ENCODE assay signal across 28 mouse cellular contexts in the genomic region with DNA sequence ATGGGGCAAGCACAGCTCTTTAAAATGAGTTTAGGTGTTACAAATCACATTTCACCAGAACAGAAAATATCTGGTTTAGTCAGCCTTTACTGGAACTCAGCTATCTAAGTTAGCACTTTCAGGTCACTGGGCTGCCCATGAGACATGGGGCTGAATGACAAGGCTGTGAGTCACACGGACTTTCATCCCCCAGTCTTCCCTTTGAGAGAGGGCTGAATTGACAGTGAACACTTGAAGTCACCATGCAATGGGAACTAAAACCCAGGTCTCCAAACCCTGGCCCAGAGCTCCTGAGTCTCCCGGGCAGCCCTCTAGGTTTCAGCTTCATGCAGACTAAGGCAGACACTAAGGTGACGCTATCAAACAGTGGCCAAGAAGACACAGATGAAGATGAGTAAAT.
DNase-seq lines count a peak whose midpoint lies in the region; ATAC-seq lines count a peak whose summit lies in the region.
"Had no signal": no experiment of that assay in that cellular context is flagged by ENCODE, and none has a peak within 500 bp of the region (broad histone marks: within the 10 kb centered on the region; RNA-seq: fewer than 3 reads in every experiment).

No protein-coding gene starts in this region.

- 88% methylated on average over 3 of the region's 3 CpGs for WGBS in midbrain, embryonic 10.5 days
- WGBS in midbrain, embryonic 14.5 days = 85% methylated on average over 3 of the region's 3 CpGs
- WGBS in intestine, embryonic 15.5 days = 81% methylated on average over 3 of the region's 3 CpGs
- 87% methylated on average over 3 of the region's 3 CpGs for WGBS in limb, embryonic 10.5 days

- H3K27ac ChIP-seq in midbrain, embryonic 10.5 days (replicated peaks) = 0 out of 2 replicates have a peak overlapping the region, but pooled peaks have one; percentile 46
- H3K27ac ChIP-seq in midbrain, embryonic 14.5 days (replicated peaks; ENCODE audit: low read depth, low read length) = no peak overlapping the region
- no peak overlapping the region for H3K27ac ChIP-seq in intestine, embryonic 15.5 days
- no peak overlapping the region for H3K27ac ChIP-seq in limb, embryonic 10.5 days
- H3K27ac ChIP-seq: embryonic facial prominence, embryonic 13.5 days; forebrain, embryonic 12.5 days; hindbrain, embryonic 14.5 days; layer of hippocampus, adult 2 months; limb, embryonic 13.5 days; midbrain, embryonic 13.5 days had no signal

- no peaks in the 10 kb centered on the region for H3K9me3 ChIP-seq in midbrain, embryonic 10.5 days (replicated peaks)
- no peaks in the 10 kb centered on the region for H3K9me3 ChIP-seq in midbrain, embryonic 14.5 days (ENCODE audit: control insufficient read depth, low read length)
- H3K9me3 ChIP-seq in intestine, embryonic 15.5 days = no peaks in the 10 kb centered on the region
- H3K9me3 ChIP-seq in limb, embryonic 10.5 days (replicated peaks) = no peaks in the 10 kb centered on the region
- H3K9me3 ChIP-seq: embryonic facial prominence, embryonic 13.5 days; forebrain, embryonic 12.5 days; heart, embryonic 12.5 days; limb, embryonic 13.5 days; megakaryocyte, embryonic 14.5 days; midbrain, embryonic 13.5 days had no signal

- no peak overlapping the region for H3K4me2 ChIP-seq in midbrain, embryonic 14.5 days (ENCODE audit: low read length)
- H3K4me2 ChIP-seq in intestine, embryonic 15.5 days (replicated peaks) = no peak overlapping the region
- H3K4me2 ChIP-seq: embryonic facial prominence, embryonic 13.5 days; forebrain, embryonic 12.5 days; heart, embryonic 12.5 days; hindbrain, embryonic 14.5 days; limb, embryonic 13.5 days; liver, embryonic 11.5 days; midbrain, embryonic 13.5 days had no signal

- ATAC-seq in midbrain, embryonic 14.5 days (ENCODE audit: low FRiP score, low TSS enrichment) = no peak
- peak; percentile 74 for ATAC-seq in intestine, embryonic 15.5 days
- ATAC-seq: CD4-positive, CD25-positive, alpha-beta regulatory T cell, adult 4 months; forebrain, postnatal 0 days; midbrain, embryonic 13.5 days had no signal

- no peak overlapping the region for H3K9ac ChIP-seq in midbrain, embryonic 14.5 days (replicated peaks; ENCODE audit: low read length)
- H3K9ac ChIP-seq in intestine, embryonic 15.5 days = no peak overlapping the region
- H3K9ac ChIP-seq: embryonic facial prominence, embryonic 13.5 days; forebrain, embryonic 12.5 days; forebrain, postnatal 0 days; heart, embryonic 12.5 days; hindbrain, embryonic 14.5 days; limb, embryonic 13.5 days; midbrain, embryonic 13.5 days had no signal

- H3K4me1 ChIP-seq in midbrain, embryonic 10.5 days = peaks cover 54% of the 10 kb centered on the region
- peaks cover 10% of the 10 kb centered on the region for H3K4me1 ChIP-seq in midbrain, embryonic 14.5 days (ENCODE audit: control insufficient read depth, insufficient read depth, low read length)
- peaks cover 14% of the 10 kb centered on the region for H3K4me1 ChIP-seq in intestine, embryonic 15.5 days (replicated peaks)
- peaks cover 27% of the 10 kb centered on the region for H3K4me1 ChIP-seq in limb, embryonic 10.5 days
- H3K4me1 ChIP-seq: embryonic facial prominence, embryonic 13.5 days had no signal

- no peaks in the 10 kb centered on the region for H3K36me3 ChIP-seq in midbrain, embryonic 10.5 days
- H3K36me3 ChIP-seq in midbrain, embryonic 14.5 days (ENCODE audit: control insufficient read depth, insufficient read depth, low read length) = no peaks in the 10 kb centered on the region
- H3K36me3 ChIP-seq in intestine, embryonic 15.5 days = no peaks in the 10 kb centered on the region
- no peaks in the 10 kb centered on the region for H3K36me3 ChIP-seq in limb, embryonic 10.5 days
- H3K36me3 ChIP-seq: embryonic facial prominence, embryonic 13.5 days; forebrain, embryonic 12.5 days; heart, embryonic 12.5 days; limb, embryonic 13.5 days; midbrain, embryonic 13.5 days had no signal

- no peak overlapping the region for H3K4me3 ChIP-seq in midbrain, embryonic 10.5 days
- no peak overlapping the region for H3K4me3 ChIP-seq in midbrain, embryonic 14.5 days (replicated peaks; ENCODE audit: low read depth, low read length)
- no peak overlapping the region for H3K4me3 ChIP-seq in intestine, embryonic 15.5 days (replicated peaks)
- H3K4me3 ChIP-seq in limb, embryonic 10.5 days = no peak overlapping the region
- H3K4me3 ChIP-seq: embryonic facial prominence, embryonic 13.5 days; erythroblast, embryonic 14.5 days; forebrain, embryonic 12.5 days; heart, embryonic 12.5 days; layer of hippocampus, adult 2 months; limb, embryonic 13.5 days; megakaryocyte, embryonic 14.5 days; midbrain, embryonic 13.5 days had no signal

- DNase-seq in adrenal gland, adult 2 months = peak; percentile 52
- DNase-seq in adrenal gland, adult 18-20 months (ENCODE audit: low spot score in 2 of 2) = no peak
- no peak for DNase-seq in midbrain, embryonic 10.5 days (ENCODE audit: low spot score)
- no peak for DNase-seq in midbrain, embryonic 14.5 days
- no peak for DNase-seq in left cerebral cortex, adult 18-20 months (ENCODE audit: low spot score in 2 of 2)
- no peak for DNase-seq in limb, embryonic 10.5 days (ENCODE audit: low spot score)
- DNase-seq: cerebellum, adult 11-12 months; cerebellum, postnatal 10 days; forebrain, postnatal 0 days; gastrocnemius, postnatal 14 days; heart, postnatal 4 days; kidney, adult 2 months; kidney, postnatal 36 days; lung, postnatal 4 days; thymus, adult 2 months; thymus, postnatal 36 days had no signal

- 0 out of 2 replicates have a peak, but pooled peaks cover 9% of the 10 kb centered on the region for H3K27me3 ChIP-seq in midbrain, embryonic 10.5 days (ENCODE audit: low read depth, poor library complexity, severe bottlenecking)
- H3K27me3 ChIP-seq in midbrain, embryonic 14.5 days (ENCODE audit: control insufficient read depth, insufficient read depth, low read length) = no peaks in the 10 kb centered on the region
- H3K27me3 ChIP-seq in intestine, embryonic 15.5 days (replicated peaks) = no peaks in the 10 kb centered on the region
- no peaks in the 10 kb centered on the region for H3K27me3 ChIP-seq in limb, embryonic 10.5 days (ENCODE audit: low read depth, poor library complexity, severe bottlenecking)
- H3K27me3 ChIP-seq: embryonic facial prominence, embryonic 13.5 days; heart, embryonic 12.5 days; limb, embryonic 13.5 days; midbrain, embryonic 13.5 days had no signal
